Mouse (Mus musculus) left cerebral cortex, postnatal 14 days (tissue): Measurements from ENCODE around the gene Map3k15. TPM values are rescaled to one million over a fixed set of nuclear protein-coding genes. Genes with fewer than 3 reads are reported as not detected.

Experiments
- DNase-seq, 2 experiments: peaks; one replicate each; pipeline ENCODE4 v3.0.0; 2021 to 2022; ENCODE audit warnings: low spot score in 2 of 2, mixed read lengths in 1 of 2
- intact Hi-C: fragments of 180-260 bp; cut with DNase I; formaldehyde crosslinking; loops from one replicate; pipeline ENCODE4 v1.15.1; 2025
- long read RNA-seq, 2 experiments: library from polyadenylated mRNA; stranded (forward); transcript quantifications; one replicate each; pipeline ENCODE4 v2.0.0; 2021
- total RNA-seq, 2 experiments: library from RNA; stranded (reverse); gene quantifications; 2 replicates each; pipeline ENCODE4 v1.2.3; 2021

The Map3k15 gene
- total RNA-seq = under 1 TPM; 0.63 to 0.86 TPM
- long read RNA-seq, experiment 1, full-length matches to known transcripts = 1 of 1 reads
- long read RNA-seq, experiment 1, partial matches to known transcripts = 0 of 1 reads
- long read RNA-seq, experiment 1, other reads (novel, unspliced or antisense) = 0 of 1 reads
- long read RNA-seq, experiment 2, full-length matches to known transcripts = 1 of 2 reads
- long read RNA-seq, experiment 2, partial matches to known transcripts = 1 of 2 reads
- long read RNA-seq, experiment 2, other reads (novel, unspliced or antisense) = 0 of 2 reads

DNA sequence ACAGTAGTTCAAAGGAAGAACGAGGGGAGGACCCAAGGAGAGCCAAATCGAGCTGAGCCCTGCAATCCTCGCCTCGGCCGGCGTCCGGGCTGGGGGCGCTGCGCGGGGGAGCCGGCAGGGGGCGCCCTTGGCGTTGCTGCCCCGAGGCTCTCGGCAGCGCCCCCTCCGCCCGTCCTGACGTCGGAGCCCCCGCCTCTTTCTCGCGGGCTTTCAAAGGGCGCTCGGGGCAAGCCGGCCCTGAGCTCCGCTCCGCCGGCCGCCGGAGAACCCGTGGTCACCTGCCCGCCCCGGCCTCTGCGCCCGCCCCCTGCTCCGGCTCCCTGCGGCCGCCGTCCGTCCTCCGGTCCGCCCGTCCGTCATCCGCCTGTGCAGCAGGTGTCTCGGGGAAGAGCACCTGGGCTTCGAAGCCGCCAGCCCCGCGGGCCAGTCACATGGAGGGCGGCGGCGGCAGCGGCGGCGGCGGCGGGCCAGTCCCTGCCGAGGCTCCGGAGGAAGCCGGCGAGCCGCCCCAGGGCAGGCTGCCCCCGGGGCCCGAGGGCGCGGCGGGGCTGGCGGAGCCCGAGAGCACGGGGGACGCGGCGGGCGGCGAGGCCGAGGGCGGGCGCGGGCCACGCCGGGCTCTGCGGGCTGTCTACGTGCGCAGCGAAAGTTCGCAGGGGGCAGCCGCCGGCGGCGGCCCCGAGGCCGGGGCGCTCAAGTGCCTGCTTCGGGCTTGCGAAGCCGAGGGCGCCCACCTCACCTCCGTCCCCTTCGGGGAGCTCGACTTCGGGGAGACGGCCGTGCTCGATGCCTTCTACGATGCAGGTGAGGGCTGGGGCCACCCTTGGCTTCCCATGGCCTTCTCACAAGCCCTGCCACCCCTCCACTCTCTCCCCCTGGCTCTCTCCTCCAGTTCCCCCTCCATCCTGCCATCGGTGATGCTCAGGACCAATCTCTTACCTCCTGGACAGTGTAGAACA, at the start of gene Map3k15:
Map3k15 (plus strand) TSS at position 432 of the 959 bp plus-strand sequence.
- intact Hi-C loops = loop anchor here (5.0 kb wide), 1 partner anchor 129 kb away; no protein-coding TSS in a partner anchor
- DNase-seq = peak; percentile 33

DNA sequence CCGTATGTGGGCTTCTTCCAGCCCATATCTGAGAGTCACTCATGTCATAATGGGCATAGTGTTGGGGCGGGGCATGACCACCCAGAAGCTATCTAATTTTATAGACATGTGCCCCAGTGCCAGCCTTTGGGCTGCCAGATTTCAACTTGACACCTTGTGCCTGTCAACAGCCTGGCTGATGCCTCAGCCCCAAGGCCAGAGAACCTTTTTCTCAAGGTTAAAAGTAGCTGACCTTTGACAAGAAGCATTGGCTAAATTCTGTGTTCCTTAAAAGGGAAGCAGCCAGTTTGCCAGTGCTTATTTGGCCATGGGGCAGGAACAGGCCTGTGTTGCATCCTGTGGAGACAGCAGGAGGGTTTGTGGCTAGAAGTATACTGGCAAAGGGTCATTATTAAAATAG, 45.7 kb upstream of the Map3k15 start:
- no peak for DNase-seq
- intact Hi-C loops = no loop called here

DNA sequence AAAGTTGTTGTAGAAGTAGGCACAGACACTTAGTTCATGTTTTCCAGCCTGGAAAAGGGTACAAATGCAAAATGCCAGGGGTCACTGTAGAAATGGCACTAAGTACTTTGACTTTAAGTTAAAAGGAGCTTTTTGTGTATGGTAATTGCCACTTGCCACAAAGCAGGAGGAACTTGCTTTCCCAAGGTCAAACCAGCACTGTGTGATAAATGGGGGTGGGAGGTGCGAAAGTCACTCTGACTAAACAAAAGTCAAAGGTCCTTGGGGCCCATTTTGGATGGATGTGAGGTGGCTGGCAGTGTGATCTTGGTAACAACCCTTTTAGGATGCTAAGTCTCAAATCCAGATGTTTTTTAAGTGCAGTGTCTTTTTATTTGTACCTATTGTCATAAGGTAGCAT, 44.6 kb upstream of the Map3k15 start:
- DNase-seq = no peak
- intact Hi-C loops = no loop called here

DNA sequence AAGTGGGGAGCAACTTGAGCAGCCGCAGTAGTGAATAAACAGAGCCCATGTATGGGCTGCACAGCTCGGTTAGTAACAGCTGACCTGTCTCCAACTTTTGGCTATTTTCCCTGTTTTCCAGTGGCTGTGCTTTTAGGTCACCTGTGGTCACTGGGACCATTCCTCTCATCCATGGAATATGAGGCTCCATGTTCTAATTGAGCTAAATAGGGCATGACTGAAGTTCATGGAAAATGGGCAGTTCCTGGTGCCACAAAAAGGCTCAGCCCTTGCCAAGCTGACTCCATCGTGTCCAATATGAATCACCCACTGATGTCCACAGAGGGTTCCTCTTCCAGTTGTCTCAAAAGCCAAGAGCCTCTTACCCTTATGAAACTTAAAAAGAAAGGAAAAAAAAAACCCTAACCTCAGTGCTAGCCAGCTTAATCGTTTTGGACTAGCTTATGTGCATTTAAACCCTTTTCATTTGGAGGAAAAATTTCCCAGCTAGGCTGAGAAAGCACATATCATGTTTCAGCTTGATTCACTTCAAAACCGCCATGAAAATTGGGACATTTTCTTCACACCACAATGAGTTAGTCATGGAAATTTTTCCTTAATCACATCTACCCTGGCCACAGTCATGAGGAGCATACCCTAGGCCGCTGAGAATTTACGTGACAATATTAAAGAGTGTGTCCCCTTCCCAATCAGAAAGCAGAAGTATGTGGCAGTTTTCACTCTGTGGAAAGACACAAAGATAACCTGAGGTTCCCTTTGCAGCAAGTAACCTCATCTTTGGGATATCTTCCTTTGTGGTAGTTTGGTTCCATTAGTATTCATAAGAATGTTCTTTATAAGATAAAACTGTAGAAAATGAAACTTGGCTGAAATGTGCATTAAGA, 34.4 kb upstream of the Map3k15 start:
- intact Hi-C loops = no loop called here
- DNase-seq = no peak

DNA sequence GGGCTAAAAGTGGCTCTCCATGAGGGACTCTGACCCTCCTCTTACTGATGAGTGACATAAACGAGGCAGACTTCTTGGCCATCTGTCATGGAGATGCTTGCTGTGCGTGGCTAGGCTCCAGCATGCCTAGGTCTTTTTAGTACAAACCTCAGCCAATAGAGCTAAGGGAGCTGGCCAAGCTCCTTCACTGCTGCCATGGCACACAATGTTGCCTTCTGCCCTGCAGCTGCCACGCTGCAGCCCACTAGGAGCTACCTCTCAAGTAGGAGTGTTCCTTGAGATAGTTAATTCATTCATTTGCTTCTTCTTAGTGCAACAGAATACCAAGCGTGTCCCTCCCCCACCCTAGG, 33.8 kb upstream of the Map3k15 start:
- no peak for DNase-seq
- intact Hi-C loops = no loop called here

DNA sequence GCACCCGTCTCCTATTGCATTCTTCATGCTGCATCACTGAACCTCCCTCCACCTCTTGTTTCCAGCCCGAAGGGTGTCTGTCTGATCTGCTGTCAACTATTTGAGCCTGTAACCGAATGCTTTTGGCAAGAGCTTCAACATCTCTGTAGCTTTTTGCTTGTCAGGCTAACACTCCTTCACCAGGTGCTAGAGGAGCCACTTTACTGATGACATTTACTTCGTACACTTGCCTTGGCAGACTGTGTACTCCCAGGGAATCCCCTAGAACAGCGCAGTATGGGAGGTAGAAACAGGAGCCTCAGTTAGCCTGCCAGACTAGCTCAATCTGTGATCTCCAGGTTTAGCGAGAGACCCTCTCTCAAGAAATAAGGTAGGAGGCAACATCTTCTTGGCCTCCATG, 32.8 kb upstream of the Map3k15 start:
- no peak for DNase-seq
- intact Hi-C loops = no loop called here

DNA sequence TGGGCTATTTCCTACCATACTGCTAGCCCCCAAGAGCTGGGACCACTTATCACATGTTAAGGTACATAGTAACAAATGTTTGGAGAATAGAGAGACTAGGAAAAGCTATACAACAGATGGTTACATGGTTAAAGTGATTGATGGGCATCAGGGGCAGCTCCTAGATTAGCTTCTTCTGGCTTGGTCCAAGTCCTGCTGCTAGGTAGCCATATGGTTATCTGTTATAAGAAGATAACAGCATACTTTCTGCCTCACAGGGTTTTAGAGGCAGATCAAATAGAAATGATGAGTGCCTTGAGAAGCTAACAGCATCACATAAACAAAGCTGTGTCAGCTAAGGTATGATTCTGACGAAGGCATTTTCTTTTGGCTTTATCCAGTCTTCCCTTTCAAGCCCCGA, 26.8 kb upstream of the Map3k15 start:
- DNase-seq = no peak
- intact Hi-C loops = loop anchor here (5.0 to 10.0 kb wide), 2 partner anchors 207 to 429 kb away; no protein-coding TSS in a partner anchor

DNA sequence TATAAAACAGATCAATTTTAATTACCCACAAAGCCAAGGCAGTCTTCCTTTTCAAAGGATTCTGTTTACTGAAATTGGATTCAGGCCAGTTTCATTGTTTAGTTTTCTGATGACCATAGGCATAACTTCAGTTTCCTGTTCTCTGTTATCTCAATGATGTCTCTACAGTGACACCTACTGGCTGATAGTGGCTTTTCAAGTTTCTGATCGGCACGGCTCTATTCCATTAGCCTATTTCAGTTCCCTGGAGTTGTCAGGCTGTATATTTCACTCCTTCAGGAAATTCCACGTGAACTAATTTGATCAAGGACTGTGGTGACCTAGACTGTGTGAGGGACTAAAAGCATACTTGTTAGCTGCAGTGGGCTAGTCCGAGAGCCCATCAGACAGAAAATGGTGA, 25.0 kb upstream of the Map3k15 start:
- intact Hi-C loops = loop anchor here (2.0 to 10.0 kb wide), 3 partner anchors 208 to 431 kb away; partner anchors contain the start of gene Sh3kbp1
- peak; percentile 69 to 72 for DNase-seq

DNA sequence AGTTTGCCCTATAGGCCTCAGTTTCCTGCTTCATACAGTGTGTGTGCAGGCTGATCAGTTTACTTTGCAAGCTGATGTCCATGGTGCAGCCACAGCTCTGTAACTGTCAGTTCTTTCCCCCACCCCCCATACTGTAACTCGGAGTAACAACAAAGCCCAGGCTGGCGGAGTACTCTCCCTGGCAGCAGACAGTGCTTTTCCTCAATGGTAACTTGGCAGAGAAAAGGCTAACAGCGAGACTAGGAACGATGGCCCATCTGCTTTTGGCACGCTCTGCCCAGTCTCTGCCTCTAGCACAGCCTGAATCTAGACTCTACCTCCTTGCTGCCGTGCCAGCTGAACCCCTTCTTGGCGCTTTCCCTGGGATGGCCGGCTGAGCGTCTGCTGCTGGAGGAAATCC, 24.3 kb upstream of the Map3k15 start:
- intact Hi-C loops = loop anchor here (2.0 to 10.0 kb wide), 3 partner anchors 209 to 432 kb away; partner anchors contain the start of gene Sh3kbp1
- peak; percentile 12 to 14 for DNase-seq

DNA sequence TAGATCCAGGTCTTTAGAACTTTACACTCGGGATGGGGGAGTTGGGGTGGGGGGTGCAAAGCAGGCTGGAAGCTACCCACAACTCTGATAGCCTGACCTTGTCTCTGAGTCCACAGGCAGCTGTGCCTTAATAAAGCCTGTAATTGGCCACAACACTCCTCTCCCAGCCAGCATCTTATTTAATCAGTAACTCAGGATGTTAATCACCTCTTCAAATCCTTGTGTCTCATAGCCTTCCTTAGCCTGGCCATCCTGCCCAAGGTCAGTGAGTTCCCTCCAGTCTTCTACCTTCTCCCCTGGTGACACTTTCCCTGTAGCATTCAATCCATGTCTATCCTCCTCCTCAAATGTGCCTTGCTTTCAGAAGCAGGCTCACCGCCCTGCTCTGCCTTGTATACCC, 19.2 kb upstream of the Map3k15 start:
- no peak for DNase-seq
- intact Hi-C loops = loop anchor here (10.0 kb wide), 1 partner anchor 214 kb away; no protein-coding TSS in a partner anchor

DNA sequence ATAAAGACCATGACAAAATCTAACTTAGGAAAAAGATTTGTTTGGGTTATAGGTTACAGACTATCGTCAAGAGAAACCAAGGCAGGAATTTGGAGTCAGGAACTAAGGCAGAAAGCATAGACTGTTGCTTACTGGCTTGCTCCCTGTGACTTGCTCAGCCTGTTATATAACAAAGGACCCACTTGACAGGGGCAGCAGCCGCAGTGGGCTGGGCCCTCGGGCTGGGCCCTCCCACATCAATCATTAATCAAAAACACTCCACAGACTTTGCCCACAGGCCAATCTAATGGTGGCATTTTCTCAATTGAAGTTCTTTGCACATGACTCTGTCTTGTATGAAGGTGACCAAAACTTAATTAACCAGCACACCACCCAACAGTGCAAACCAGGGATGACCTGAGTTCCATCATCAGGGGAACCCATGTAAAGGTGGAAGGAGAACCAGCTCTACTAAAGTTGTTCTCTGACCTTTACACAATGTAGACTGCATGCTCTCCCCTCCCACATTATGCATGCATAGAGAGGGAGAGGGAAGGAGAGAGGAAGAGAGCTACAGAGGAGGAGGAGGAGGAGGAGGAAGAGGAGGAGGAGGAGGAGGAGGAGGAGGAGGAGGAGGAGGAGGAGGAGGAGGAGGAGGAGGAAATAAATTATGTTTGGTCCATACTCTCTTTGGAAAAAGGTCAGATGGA, 17.0 kb upstream of the Map3k15 start:
- intact Hi-C loops = loop anchor here (5.0 kb wide), 1 partner anchor 146 kb away; no protein-coding TSS in a partner anchor
- no peak for DNase-seq

DNA sequence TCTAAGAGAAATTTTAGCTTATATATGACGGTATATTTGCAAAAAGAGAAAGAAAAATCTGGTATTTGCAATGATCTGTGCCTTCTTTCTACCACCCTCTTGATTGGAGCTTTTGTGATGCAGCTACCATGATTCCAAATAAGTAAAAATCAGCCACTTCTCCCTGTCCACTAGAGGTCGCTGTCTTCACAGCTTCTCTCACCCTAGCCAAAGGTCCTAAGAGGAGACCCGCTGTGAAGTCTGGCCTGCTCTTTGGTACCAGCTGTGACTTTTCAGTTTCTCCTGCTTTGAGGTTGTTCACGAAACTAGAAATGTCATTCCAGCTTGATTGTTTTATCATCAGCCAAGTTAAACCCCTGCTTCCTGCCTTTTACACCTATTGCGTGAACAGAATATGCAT, 14.5 kb upstream of the Map3k15 start:
- DNase-seq = peak; percentile 9 to 25
- intact Hi-C loops = loop anchor here (5.0 kb wide), 1 partner anchor 144 kb away; no protein-coding TSS in a partner anchor

DNA sequence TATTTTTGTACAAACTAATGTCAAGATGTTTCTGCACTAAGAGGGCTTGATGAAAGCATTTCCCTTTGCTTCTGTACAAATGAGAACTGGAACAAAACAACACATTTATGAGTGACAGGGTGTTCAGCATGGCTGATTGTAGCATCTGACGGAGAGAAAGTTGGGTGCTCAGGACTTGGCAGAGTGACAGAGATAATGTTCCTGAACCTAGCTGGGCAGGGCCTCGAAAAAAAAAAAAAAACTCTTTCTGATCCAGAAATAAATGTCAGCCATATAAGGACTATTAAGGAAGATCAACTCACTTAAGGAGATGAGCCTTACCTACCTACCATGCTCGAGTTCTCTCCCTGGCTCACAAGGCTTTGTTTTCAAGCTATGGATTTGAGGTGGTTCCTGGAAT, 12.0 kb upstream of the Map3k15 start:
- no peak for DNase-seq
- intact Hi-C loops = no loop called here

DNA sequence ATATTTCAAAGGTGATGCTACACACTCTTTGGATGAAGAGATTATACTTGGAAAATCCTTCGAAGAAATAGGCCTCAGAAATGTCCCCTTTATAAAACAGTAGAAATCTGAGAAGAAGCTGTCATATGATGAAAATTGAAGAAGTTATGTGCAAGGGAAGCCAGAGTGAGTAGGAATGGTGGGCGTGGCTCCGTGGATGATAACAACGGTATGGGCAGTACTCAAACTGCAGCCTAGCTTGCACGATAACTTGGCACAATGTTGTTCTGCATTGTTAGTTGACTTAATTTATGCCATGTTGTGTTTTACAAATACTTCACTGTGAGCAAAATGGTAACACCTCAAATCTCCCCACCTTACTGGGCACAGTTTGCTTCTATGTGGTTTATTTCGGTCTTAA, 7.6 kb downstream of the Map3k15 start:
- intact Hi-C loops = no loop called here
- DNase-seq = no peak

DNA sequence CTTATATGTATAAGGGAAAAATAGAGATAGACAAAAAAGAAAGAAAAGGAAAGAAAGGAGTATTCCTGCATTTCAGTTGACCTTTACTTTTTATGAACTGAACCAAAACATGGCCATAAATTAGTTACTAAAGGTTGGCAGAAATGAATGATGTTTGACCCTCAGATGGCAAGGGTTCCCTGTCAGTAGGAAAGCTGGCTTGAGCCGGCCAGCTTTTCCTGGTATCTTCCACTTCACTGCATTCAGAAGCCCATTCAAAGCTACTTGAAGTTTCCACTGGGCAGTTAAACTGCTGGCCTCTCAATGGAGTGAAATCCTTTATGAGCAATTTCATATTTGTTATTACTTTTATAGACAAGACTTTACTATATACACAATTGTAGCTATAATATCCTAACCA, 65.1 kb downstream of the Map3k15 start:
- intact Hi-C loops = no loop called here
- DNase-seq = no peak

DNA sequence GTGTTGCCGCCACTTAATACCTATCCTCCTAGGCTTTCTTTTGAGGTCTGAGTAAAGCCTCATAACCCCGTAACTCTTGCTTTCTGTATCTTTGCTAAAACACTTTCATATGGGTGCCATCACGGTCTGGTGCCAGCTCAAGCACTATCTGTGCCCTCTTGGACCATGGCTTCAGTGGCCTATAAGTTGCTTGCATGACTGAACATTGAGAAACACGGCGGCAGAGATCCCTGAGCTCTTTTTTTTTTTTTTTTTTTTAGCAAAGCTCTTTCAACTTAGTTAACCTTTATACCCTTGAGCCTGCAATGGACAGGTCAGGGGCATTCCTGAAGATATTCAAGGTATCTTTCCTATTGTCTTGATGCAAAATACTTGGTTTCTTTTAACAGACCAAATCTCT, 66.4 kb downstream of the Map3k15 start:
- no peak for DNase-seq
- intact Hi-C loops = no loop called here

DNA sequence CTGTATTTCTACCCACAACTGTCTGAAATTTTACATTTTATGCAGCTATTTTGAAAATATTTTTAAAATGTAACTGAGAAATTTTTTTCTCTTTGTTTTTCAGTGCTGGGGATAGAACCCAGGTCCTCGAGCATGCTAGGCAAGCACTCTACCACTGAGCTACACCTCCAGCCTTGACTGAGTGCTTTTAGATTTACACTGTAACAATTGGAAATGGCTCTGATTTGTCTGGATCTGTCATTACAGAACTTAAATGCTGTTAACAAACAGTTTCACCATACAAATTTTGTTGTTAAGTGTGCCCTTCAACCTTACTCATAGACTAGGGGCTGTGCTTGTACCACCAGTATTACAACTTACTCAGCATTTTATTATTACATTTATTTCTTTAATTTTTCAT, 103.7 kb downstream of the Map3k15 start:
- no peak for DNase-seq
- intact Hi-C loops = no loop called here

DNA sequence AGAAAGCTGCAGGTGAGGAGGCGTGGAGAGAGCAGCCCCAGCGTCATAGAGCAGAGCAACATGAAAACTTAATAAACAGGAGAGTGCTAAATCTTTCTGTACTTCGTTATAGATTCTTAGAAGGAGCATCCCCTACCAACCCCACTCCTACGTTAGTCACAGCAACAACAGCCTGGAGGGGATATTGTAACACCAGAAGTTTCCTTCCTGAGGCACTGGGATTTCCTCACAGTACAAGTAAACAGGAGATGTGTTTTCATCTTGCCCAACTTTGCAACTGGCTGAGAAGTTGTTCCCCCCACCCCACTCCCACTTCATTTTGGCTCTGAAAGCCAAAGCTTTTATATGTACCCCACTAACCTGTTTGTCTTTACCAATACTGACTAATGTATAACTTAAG, 119.6 kb downstream of the Map3k15 start:
- intact Hi-C loops = no loop called here
- no peak for DNase-seq

DNA sequence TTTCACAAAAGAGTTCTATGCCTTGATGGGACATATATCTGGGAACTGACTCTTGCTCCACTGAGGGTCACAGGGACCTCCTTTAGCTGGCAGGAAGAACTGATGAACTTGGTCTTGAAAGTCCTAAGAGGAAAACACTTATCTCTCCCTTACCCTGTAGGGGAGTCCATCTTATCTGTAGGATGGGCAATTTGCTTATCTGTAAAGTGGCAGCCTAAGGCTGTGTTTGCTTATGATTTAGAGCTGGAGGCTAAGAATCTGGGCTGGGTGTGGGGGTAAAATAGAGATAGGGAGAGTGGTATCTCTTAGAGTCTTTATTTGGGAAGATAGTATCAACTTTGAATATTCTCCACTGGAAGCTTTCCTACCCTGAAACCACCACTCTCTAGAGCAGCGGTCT, 125.5 kb downstream of the Map3k15 start:
- DNase-seq = no peak
- intact Hi-C loops = loop anchor here (10.0 kb wide), 1 partner anchor 489 kb away; the partner anchor contains the start of gene Sh3kbp1
